Comparison of ENCODE assay signal across 10 mouse cellular contexts in genomic region chr3:105275241-105275640, GRCm38 (mm10).
DNase-seq lines count a peak whose midpoint lies in the region; ATAC-seq and TF ChIP-seq lines count a peak whose summit lies in the region.
"Had no signal": no experiment of that assay in that cellular context is flagged by ENCODE, and none has a peak within 500 bp of the region (broad histone marks: within the 10 kb centered on the region; RNA-seq: fewer than 3 reads in every experiment).

No protein-coding gene starts in this region.

- H3K27me3 ChIP-seq in kidney, postnatal 0 days (ENCODE audit: insufficient read depth, low read length) = no peaks in the 10 kb centered on the region
- H3K27me3 ChIP-seq in kidney, embryonic 15.5 days = peaks cover 10% of the 10 kb centered on the region; the same call in 1 of the 2 replicates
- no peaks in the 10 kb centered on the region for H3K27me3 ChIP-seq in lung, postnatal 0 days (replicated peaks; ENCODE audit: insufficient read depth, low read length)
- H3K27me3 ChIP-seq: embryonic facial prominence, embryonic 12.5 days; liver, embryonic 15.5 days had no signal

- no peaks in the 10 kb centered on the region for H3K4me1 ChIP-seq in kidney, postnatal 0 days (replicated peaks; ENCODE audit: insufficient read depth, low read length)
- H3K4me1 ChIP-seq in kidney, embryonic 15.5 days = no peaks in the 10 kb centered on the region
- H3K4me1 ChIP-seq in lung, postnatal 0 days (ENCODE audit: insufficient read depth, low read depth, low read length) = no peaks in the 10 kb centered on the region
- H3K4me1 ChIP-seq: embryonic facial prominence, embryonic 12.5 days; liver, embryonic 15.5 days had no signal

- peak; percentile 86 for DNase-seq in kidney, postnatal 0 days (ENCODE audit: low spot score)
- peak; percentile 72 for DNase-seq in R1 (ENCODE audit: low read depth, low spot score)
- peak; percentile 65 for DNase-seq in embryo, embryonic 9.5 days (ENCODE audit: extremely low spot score)
- peak; percentile 55 for DNase-seq in lung, postnatal 0 days (ENCODE audit: low spot score)
- peak; percentile 6 to 7 for DNase-seq in thymus, postnatal 36 days
- DNase-seq in gastrocnemius, postnatal 25 days = no peak
- no peak for DNase-seq in frontal cortex, postnatal 36 days (ENCODE audit: low spot score in 2 of 2)

- H3K9me3 ChIP-seq in kidney, postnatal 0 days (replicated peaks; ENCODE audit: low read length) = no peaks in the 10 kb centered on the region
- no peaks in the 10 kb centered on the region for H3K9me3 ChIP-seq in kidney, embryonic 15.5 days (replicated peaks)
- no peaks in the 10 kb centered on the region for H3K9me3 ChIP-seq in lung, postnatal 0 days (ENCODE audit: low read length)
- H3K9me3 ChIP-seq: embryonic facial prominence, embryonic 12.5 days; liver, embryonic 15.5 days had no signal

- 34% methylated on average over 4 of the region's 4 CpGs for WGBS in kidney, postnatal 0 days
- 31% methylated on average over 4 of the region's 4 CpGs for WGBS in kidney, embryonic 15.5 days
- WGBS in lung, postnatal 0 days = 30% methylated on average over 4 of the region's 4 CpGs

- no peak overlapping the region for H3K27ac ChIP-seq in kidney, postnatal 0 days
- H3K27ac ChIP-seq in kidney, embryonic 15.5 days = no peak overlapping the region
- H3K27ac ChIP-seq in lung, postnatal 0 days (ENCODE audit: low read length) = no peak overlapping the region
- H3K27ac ChIP-seq: embryonic facial prominence, embryonic 12.5 days; liver, embryonic 15.5 days had no signal

- no peaks in the 10 kb centered on the region for H3K36me3 ChIP-seq in kidney, postnatal 0 days (ENCODE audit: insufficient read depth, low read length)
- no peaks in the 10 kb centered on the region for H3K36me3 ChIP-seq in kidney, embryonic 15.5 days
- H3K36me3 ChIP-seq in lung, postnatal 0 days (ENCODE audit: insufficient read depth, low read length) = no peaks in the 10 kb centered on the region
- H3K36me3 ChIP-seq: embryonic facial prominence, embryonic 12.5 days; liver, embryonic 15.5 days had no signal

- H3K9ac ChIP-seq in kidney, postnatal 0 days (ENCODE audit: low read depth, low read length) = no peak overlapping the region
- no peak overlapping the region for H3K9ac ChIP-seq in kidney, embryonic 15.5 days
- H3K9ac ChIP-seq in lung, postnatal 0 days (replicated peaks; ENCODE audit: low read depth) = no peak overlapping the region
- H3K9ac ChIP-seq: embryonic facial prominence, embryonic 12.5 days; liver, embryonic 15.5 days had no signal

- no peak for TF ChIP-seq EP300 in lung, postnatal 0 days (IDR thresholded peaks at IDR 0.05)

- H3K4me2 ChIP-seq in kidney, postnatal 0 days (ENCODE audit: low read length) = no peak overlapping the region
- H3K4me2 ChIP-seq in kidney, embryonic 15.5 days = no peak overlapping the region
- H3K4me2 ChIP-seq in lung, postnatal 0 days (replicated peaks; ENCODE audit: low read depth, low read length) = no peak overlapping the region
- H3K4me2 ChIP-seq: embryonic facial prominence, embryonic 12.5 days; liver, embryonic 15.5 days had no signal

- ATAC-seq in kidney, postnatal 0 days (replicated peaks; ENCODE audit: low FRiP score, low read depth) = no peak
- no peak for ATAC-seq in kidney, embryonic 15.5 days (replicated peaks; ENCODE audit: low FRiP score)
- ATAC-seq in lung, postnatal 0 days = no peak

- H3K4me3 ChIP-seq in kidney, postnatal 0 days (replicated peaks; ENCODE audit: low read depth, low read length) = no peak overlapping the region
- no peak overlapping the region for H3K4me3 ChIP-seq in kidney, embryonic 15.5 days (replicated peaks)
- no peak overlapping the region for H3K4me3 ChIP-seq in lung, postnatal 0 days (ENCODE audit: low read depth, low read length)
- H3K4me3 ChIP-seq: embryonic facial prominence, embryonic 12.5 days; liver, embryonic 15.5 days had no signal

- no peak for TF ChIP-seq CTCF in kidney, postnatal 0 days (IDR thresholded peaks at IDR 0.05; ENCODE audit: low read depth)
- no peak for TF ChIP-seq CTCF in lung, postnatal 0 days (IDR thresholded peaks at IDR 0.05)

Comparison
In these comparisons a context has a peak if more than half of its experiments do, and no peak if none do; other contexts are left out.
1. DNase-seq: peak in kidney, postnatal 0 days (single experiment), R1 (single experiment), embryo, embryonic 9.5 days (single experiment), lung, postnatal 0 days (single experiment) and thymus, postnatal 36 days (2 of 2); none in gastrocnemius, postnatal 25 days (single experiment) and frontal cortex, postnatal 36 days (0 of 2).